Mouse (Mus musculus) kidney, embryonic 16.5 days (tissue): Measurements from ENCODE around the gene Ccnd1. TPM values are rescaled to one million over a fixed set of nuclear protein-coding genes. Genes with fewer than 3 reads are reported as not detected.

Source experiments
- ATAC-seq: fragments of 200-750 bp; cut with Nextera tagmentation; 2 replicates; pipeline ENCODE4 v1.8.0; 2017; ENCODE audit warnings: moderate TSS enrichment; ENCODE audit not compliant: low FRiP score, low TSS enrichment
- H3K27ac ChIP-seq: fragments of 300-500 bp; sonication (generic); 2 replicates; pipeline ENCODE4 v1.5.1; 2014; ENCODE audit warnings: low read length
- H3K27me3 ChIP-seq: fragments of 300-500 bp; sonication (generic); 2 replicates; pipeline ENCODE4 v1.6.1; 2014; ENCODE audit warnings: low read length, control low read depth, mixed read lengths; ENCODE audit not compliant: insufficient read depth
- H3K36me3 ChIP-seq: fragments of 300-500 bp; sonication (generic); 2 replicates; pipeline ENCODE4 v1.6.1; 2014; ENCODE audit warnings: low read length, control low read depth, mixed read lengths; ENCODE audit not compliant: insufficient read depth
- H3K4me1 ChIP-seq: fragments of 300-500 bp; sonication (generic); 2 replicates; pipeline ENCODE4 v1.6.1; 2014; ENCODE audit warnings: low read length, control low read depth, mixed read lengths; ENCODE audit not compliant: insufficient read depth
- H3K4me2 ChIP-seq: fragments of 300-500 bp; sonication (generic); replicated peaks from 2 replicates; pipeline ENCODE4 v1.6.1; 2014; ENCODE audit warnings: low read depth, low read length
- H3K4me3 ChIP-seq: fragments of 300-500 bp; sonication (generic); 2 replicates; pipeline ENCODE4 v1.5.1; 2014; ENCODE audit warnings: mild to moderate bottlenecking, low read length
- H3K9ac ChIP-seq: fragments of 300-500 bp; sonication (generic); replicated peaks from 2 replicates; pipeline ENCODE4 v1.6.1; 2014; ENCODE audit warnings: low read length
- H3K9me3 ChIP-seq: fragments of 300-500 bp; sonication (generic); 2 replicates; pipeline ENCODE4 v1.6.1; 2016; ENCODE audit warnings: low read length, control low read depth
- WGBS: fragments of 180-500 bp; shearing (Covaris S2); extraction: QIAGEN DNeasy Blood & Tissue Kit; methylation state at CpG from one replicate; pipeline ENCODE4 v1.1.7; 2014; 5-methylcytosine and 5-hydroxymethylcytosine counted together
- polyA plus RNA-seq: library from polyadenylated mRNA; unstranded; fragments of >200 nt; fragmentation: Nextera tagmentation; extraction: Ambion mirVana; gene quantifications from 2 replicates; pipeline ENCODE4 v1.2.1, GENCODE M21; 2015

Ccnd1 gene
- polyA plus RNA-seq, 1 experiment from 2014 or later = 185 TPM

DNA sequence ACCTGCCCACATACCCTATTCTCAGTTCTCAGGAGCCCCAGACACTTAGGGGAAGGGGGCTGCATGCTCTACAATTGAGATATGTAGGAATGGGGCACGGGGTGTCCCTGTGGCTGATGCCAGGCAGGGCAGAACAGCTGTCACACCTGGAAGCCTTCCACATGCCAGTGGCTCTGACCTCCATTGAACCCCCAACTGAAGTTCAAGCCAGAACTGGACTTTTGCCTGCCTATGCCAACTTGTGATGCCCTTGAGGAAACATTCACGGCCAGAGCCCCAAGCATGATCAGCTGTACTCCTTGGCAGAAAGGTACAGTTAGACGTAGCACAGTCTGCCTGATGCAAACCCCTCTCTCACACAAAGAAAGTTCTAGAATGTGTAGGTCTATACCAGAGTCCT lies 6.4 kb downstream of the Ccnd1 start:
- WGBS = 80% methylated on average over 3 of the region's 3 CpGs
- no peaks in the 10 kb centered on the region for H3K9me3 ChIP-seq
- H3K27ac ChIP-seq = no peak overlapping the region
- H3K27me3 ChIP-seq = no peaks in the 10 kb centered on the region
- no peak overlapping the region for H3K4me2 ChIP-seq
- H3K9ac ChIP-seq = no peak overlapping the region
- H3K4me1 ChIP-seq = peaks cover 22% of the 10 kb centered on the region
- ATAC-seq = no peak
- no peak overlapping the region for H3K4me3 ChIP-seq
- H3K36me3 ChIP-seq = peaks cover 68% of the 10 kb centered on the region

DNA sequence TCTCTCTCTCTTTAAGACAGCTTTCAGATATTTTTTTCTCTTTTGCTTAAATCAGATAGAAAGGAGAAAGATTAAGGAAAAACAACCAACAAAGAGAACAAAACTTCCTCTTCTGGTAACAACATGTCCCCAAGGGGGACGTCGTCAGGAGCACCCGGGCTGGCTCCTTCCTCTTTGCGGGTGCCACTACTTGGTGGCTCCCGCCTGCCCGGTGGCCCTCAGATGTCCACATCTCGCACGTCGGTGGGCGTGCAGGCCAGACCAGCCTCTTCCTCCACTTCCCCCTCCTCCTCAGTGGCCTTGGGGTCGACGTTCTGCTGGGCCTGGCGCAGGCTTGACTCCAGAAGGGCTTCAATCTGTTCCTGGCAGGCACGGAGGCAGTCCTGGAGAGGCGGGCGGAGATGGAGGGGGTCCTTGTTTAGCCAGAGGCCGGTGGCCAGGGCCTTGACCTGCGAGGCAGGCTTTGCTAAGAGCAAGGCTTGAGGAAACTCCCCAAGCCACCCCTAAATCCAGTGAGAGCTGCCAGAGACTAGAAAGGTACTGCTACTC lies 7.3 kb downstream of the Ccnd1 start:
- Histone ChIP-seq H3K9me3 (no peaks in the 10 kb centered on the region), H3K36me3 (peaks cover 68% of the 10 kb centered on the region), H3K27me3 (no peaks in the 10 kb centered on the region), H3K27ac (0 out of 2 replicates have a peak overlapping the region, but pooled peaks have one; percentile 16), H3K9ac (peak overlapping the region; percentile 14; the same call in 1 of the 2 replicates), H3K4me3 (no peak overlapping the region), H3K4me2 (no peak overlapping the region), H3K4me1 (peaks cover 22% of the 10 kb centered on the region)
- 69% methylated on average over 18 of the region's 18 CpGs for WGBS
- ATAC-seq = no peak

DNA sequence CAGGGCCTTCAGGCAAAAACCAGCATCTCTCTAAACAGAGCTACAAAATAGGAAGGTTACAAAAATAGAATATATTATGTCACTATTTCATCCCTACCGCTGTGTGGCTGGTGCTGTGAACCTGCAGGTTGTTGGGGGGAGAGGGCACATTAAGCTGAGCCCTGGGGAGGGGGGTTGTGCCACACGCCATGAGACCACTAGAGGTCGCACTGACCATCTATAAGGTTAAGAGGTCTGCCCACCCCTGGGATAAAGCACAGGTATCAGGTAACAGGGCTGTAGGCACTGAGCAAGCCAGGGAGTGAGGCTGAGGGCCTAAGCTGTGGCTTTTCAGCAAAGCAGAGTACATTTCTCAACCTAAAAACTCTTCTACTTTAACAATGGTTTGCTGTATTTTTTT lies 7.9 kb downstream of the Ccnd1 start:
- Histone ChIP-seq H3K36me3 (peaks cover 61% of the 10 kb centered on the region), H3K27me3 (no peaks in the 10 kb centered on the region), H3K4me3 (no peak overlapping the region), H3K4me1 (peaks cover 16% of the 10 kb centered on the region), H3K9ac (no peak overlapping the region), H3K27ac (no peak overlapping the region), H3K4me2 (no peak overlapping the region), H3K9me3 (no peaks in the 10 kb centered on the region)
- 18% methylated on average over 3 of the region's 3 CpGs for WGBS
- peak; percentile 53 for ATAC-seq

DNA sequence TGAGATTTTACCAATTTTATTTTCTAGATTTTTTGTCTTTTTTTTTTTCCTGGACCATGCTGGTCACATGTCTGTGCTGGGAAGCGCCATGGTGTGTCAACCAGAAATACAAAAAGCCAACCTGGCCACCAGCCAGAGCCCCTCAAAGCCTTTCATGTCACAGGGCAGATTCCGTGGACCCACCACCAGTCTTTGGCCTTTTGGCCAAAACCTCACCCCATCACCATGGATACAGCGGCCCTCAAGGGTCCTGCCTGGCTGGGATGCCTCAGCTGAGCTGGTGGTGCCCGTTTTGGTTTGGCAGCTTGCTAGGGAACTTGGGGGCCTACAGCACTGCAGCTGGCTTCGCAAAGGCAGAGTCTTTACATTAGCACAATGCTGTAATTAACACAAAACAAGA lies 9.8 kb downstream of the Ccnd1 start:
- H3K4me1 ChIP-seq = no peaks in the 10 kb centered on the region; the same call in 1 of the 2 replicates
- peaks cover 43% of the 10 kb centered on the region for H3K36me3 ChIP-seq
- H3K9ac ChIP-seq = no peak overlapping the region
- H3K9me3 ChIP-seq = no peaks in the 10 kb centered on the region
- no peak overlapping the region for H3K4me2 ChIP-seq
- no peak overlapping the region for H3K27ac ChIP-seq
- ATAC-seq = no peak
- H3K4me3 ChIP-seq = no peak overlapping the region
- WGBS = 69% methylated on average over 5 of the region's 5 CpGs
- H3K27me3 ChIP-seq = no peaks in the 10 kb centered on the region

DNA sequence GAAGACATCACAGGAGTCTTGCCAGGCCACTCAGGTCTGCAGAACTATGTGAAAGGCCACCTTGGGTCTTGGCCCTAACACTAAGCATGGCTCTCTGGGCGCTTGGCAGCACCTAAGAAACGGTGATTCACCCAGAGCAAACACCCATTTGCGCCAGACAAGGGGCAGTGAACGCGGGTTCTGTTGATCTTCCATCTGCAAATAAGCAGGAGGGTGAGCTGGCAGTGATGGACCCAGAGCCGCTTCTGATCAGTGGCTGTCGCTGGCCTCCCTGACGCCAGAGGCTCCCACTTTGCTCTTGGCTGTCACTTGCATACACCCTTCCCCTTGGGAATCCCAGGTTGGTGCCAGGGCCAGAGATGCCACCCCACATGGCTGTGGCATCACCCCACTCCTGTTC lies 10.2 kb downstream of the Ccnd1 start:
- Histone ChIP-seq H3K36me3 (peaks cover 38% of the 10 kb centered on the region), H3K4me3 (no peak overlapping the region), H3K27me3 (no peaks in the 10 kb centered on the region), H3K27ac (no peak overlapping the region), H3K9ac (no peak overlapping the region), H3K9me3 (no peaks in the 10 kb centered on the region), H3K4me2 (no peak overlapping the region), H3K4me1 (no peaks in the 10 kb centered on the region)
- ATAC-seq = no peak
- 79% methylated on average over 8 of the region's 8 CpGs for WGBS

DNA sequence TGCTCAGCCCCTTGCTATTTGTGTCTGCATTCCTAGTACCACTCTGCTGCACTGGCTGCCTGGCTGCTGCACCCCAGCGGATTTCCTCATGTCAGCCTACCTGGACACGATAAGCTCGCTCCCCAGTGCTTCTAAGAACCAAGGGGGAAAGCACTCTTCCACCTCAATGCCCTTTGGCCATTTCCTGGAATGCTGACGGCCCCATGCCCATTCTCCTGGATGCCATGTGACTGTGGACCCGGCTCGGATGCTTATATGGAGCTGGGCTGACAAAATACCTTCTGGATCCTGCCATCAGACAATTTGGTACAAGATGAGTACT lies 10.9 kb downstream of the Ccnd1 start:
- ATAC-seq = no peak
- peaks cover 32% of the 10 kb centered on the region for H3K36me3 ChIP-seq
- H3K9me3 ChIP-seq = no peaks in the 10 kb centered on the region
- no peaks in the 10 kb centered on the region for H3K27me3 ChIP-seq
- no peak overlapping the region for H3K4me2 ChIP-seq
- H3K9ac ChIP-seq = no peak overlapping the region
- H3K4me3 ChIP-seq = no peak overlapping the region
- H3K4me1 ChIP-seq = no peaks in the 10 kb centered on the region
- 51% methylated on average over 6 of the region's 6 CpGs for WGBS
- H3K27ac ChIP-seq = no peak overlapping the region

DNA sequence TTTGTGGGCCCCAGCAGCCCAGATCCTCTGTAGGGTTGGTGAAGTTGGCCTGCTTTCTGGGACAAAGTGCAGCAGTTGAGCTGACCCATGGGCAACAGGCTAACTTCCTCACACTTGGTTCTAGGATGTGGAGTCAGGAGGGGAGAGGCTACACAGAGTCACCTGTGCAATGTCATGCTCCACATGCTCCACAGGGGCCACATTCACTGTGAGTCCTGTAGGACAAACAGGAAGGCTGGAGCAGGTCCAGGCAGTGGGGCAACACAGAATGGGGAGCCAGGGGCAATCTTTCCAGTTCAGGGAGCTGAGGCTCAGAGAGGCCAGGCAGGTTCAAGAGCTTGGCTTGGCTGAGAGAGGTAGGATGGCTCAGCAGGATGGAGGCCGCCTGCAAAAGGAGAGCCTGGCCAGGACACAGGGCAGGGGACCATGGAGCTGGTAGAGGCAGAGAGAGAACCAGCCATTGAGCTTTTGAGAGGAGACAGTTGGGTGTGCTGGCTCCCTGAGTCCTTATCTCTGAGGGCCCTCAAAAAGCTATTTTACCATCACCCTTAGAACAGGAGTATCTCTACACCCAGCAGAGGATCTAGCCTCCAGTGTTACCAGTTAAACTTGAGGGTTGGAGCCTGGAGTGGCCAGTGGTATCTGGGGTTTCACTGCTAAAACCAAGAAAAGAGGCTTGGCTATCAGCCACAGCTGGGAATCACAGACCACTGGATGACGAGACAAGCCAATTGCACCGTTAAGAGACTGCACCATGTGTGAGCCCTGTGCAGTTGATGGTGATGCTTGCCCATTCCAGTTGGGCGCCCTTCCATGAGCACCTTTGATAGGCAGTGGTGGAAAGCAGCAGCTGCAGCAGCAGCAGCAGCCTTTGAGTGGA lies 11.5 kb downstream of the Ccnd1 start:
- Histone ChIP-seq H3K4me3 (no peak overlapping the region), H3K36me3 (peaks cover 27% of the 10 kb centered on the region), H3K9me3 (no peaks in the 10 kb centered on the region), H3K27ac (no peak overlapping the region), H3K4me2 (no peak overlapping the region), H3K27me3 (no peaks in the 10 kb centered on the region), H3K4me1 (no peaks in the 10 kb centered on the region), H3K9ac (no peak overlapping the region)
- WGBS = 61% methylated on average over 4 of the region's 4 CpGs
- ATAC-seq = no peak

DNA sequence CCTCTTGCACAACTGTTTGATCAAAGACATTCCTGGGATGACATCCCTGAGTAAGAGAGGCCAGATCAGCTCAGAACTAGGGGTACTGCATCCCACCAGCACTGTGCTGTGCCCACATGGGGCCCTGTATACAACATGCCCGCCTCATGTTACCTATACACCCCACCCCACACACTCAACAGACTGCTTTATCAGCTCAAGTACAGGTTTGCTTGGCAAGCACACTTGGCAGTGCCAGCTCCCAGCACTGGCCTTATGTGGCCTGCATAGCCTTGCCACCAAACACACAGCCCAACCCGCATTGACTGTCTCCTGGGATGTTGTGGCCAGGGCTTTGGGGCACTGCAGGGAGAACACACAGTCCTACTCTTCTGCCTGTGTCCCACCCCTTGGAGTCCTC lies 12.1 kb downstream of the Ccnd1 start:
- H3K27ac ChIP-seq = no peak overlapping the region
- ATAC-seq = no peak
- H3K4me1 ChIP-seq = no peaks in the 10 kb centered on the region
- no peak overlapping the region for H3K4me2 ChIP-seq
- H3K9ac ChIP-seq = no peak overlapping the region
- 85% methylated on average over 2 of the region's 2 CpGs for WGBS
- no peaks in the 10 kb centered on the region for H3K27me3 ChIP-seq
- H3K9me3 ChIP-seq = no peaks in the 10 kb centered on the region
- H3K36me3 ChIP-seq = peaks cover 20% of the 10 kb centered on the region; the same call in 1 of the 2 replicates
- no peak overlapping the region for H3K4me3 ChIP-seq

DNA sequence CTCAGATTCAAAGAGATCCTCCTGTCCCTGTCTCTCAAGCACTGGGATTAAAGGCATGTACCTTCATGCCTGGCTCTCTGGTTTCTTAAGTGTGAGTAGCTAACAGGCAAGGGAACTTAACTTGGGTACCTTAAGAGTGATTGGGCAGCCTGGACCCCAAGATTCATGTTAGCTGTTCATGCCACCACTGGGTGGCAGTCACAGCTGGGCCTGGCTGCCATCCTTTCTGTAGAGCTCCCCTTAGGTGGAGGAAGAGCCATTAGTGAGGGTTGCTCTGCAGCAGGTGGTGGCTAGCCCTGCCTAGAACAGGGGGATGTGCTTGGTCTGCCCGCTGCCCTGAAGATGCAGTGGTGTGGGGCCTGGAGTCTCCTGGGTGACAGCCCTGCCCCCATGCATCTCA lies 20.9 kb downstream of the Ccnd1 start:
- WGBS = 84% methylated on average over 1 of the region's 1 CpGs

More for the DNA sequence above, 20.9 kb downstream of the Ccnd1 start:
- Histone ChIP-seq H3K4me3 (no peak overlapping the region), H3K4me1 (peaks cover 8% of the 10 kb centered on the region), H3K27me3 (no peaks in the 10 kb centered on the region), H3K4me2 (no peak overlapping the region), H3K36me3 (peaks cover 30% of the 10 kb centered on the region), H3K9me3 (no peaks in the 10 kb centered on the region), H3K9ac (no peak overlapping the region), H3K27ac (no peak overlapping the region)
- no peak for ATAC-seq
